Mouse (Mus musculus): Measurements from ENCODE around the gene Gcgr.

DNA sequence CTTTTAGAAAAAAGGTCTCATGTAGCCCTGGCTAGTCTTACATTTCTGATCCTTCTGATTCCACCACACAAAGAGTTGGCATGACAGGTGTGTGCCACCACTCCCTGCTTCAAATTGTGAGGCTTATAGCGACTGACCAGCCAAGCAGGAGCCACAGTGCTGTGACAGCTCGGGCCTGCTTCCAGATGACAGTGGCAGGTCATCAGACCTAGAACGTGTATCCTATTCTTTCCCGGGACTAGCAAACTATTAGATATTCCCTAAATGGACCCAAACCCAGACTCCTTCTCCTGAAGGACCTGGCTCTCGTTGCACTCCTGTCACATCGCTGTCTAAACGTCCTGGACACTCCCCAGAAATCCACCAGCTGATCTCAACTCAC is 18.3 kb downstream of the Gcgr start:
- TF ChIP-seq POLR2A (IDR thresholded peaks at IDR 0.05; ENCODE audit: control insufficient read depth, low read depth, low read length) (no peak), CTCF (IDR thresholded peaks at IDR 0.05; ENCODE audit: control insufficient read depth, insufficient read depth, insufficient replicate concordance, low read depth, low read length) (no peak)
